Mouse (Mus musculus) right cerebral cortex, adult 18-20 months (tissue): ENCODE results near the gene Dnajb3.
"Not testable (repeated sequence)": the region's sequence is repeated elsewhere in the genome, so short reads cannot be mapped to it uniquely, and the experiment has no call there.

Experiments used
- DNase-seq: peaks from one replicate; pipeline ENCODE4 v3.0.0; 2022; ENCODE audit warnings: mixed read lengths

The Dnajb3 gene

GRCm38 (mm10) chr1:88231803-88232499, 26.4 kb upstream of the Dnajb3 start:
- DNase-seq, result no peak

GRCm38 (mm10) chr1:88230981-88231802, 25.6 kb upstream of the Dnajb3 start:
- DNase-seq, result no peak

GRCm38 (mm10) chr1:88230421-88230820, 24.8 kb upstream of the Dnajb3 start:
- DNase-seq, result no peak

GRCm38 (mm10) chr1:88229986-88230385, 24.4 kb upstream of the Dnajb3 start:
- no peak for DNase-seq

- no peak for DNase-seq
Observed at GRCm38 (mm10) chr1:88229566-88229965, 24.0 kb upstream of the Dnajb3 start.

- no peak for DNase-seq
Observed at GRCm38 (mm10) chr1:88228121-88228520, 22.5 kb upstream of the Dnajb3 start.

GRCm38 (mm10) chr1:88227482-88227881, 21.9 kb upstream of the Dnajb3 start:
- no peak for DNase-seq

GRCm38 (mm10) chr1:88226670-88227379, 21.2 kb upstream of the Dnajb3 start, which contains the start of gene Mroh2a:
TSS of gene Mroh2a (plus strand) at chr1:88226986.
- no peak for DNase-seq

GRCm38 (mm10) chr1:88225741-88226140, 20.2 kb upstream of the Dnajb3 start:
- DNase-seq, result no peak

GRCm38 (mm10) chr1:88225301-88225700, 19.7 kb upstream of the Dnajb3 start:
- DNase-seq, result not testable (repeated sequence)

GRCm38 (mm10) chr1:88224029-88224776, 18.6 kb upstream of the Dnajb3 start:
- no peak for DNase-seq

- DNase-seq, result no peak
Observed at GRCm38 (mm10) chr1:88223591-88223990, 18.0 kb upstream of the Dnajb3 start.

- not testable (repeated sequence) for DNase-seq
Observed at GRCm38 (mm10) chr1:88223011-88223515, 17.5 kb upstream of the Dnajb3 start.

- DNase-seq, result no peak
Observed at GRCm38 (mm10) chr1:88222216-88222615, 16.6 kb upstream of the Dnajb3 start.

GRCm38 (mm10) chr1:88220336-88220735, 14.8 kb upstream of the Dnajb3 start:
- no peak for DNase-seq

- no peak for DNase-seq
Observed at GRCm38 (mm10) chr1:88219054-88219453, 13.5 kb upstream of the Dnajb3 start.

- DNase-seq, result no peak
Observed at GRCm38 (mm10) chr1:88218591-88218990, 13.0 kb upstream of the Dnajb3 start.

GRCm38 (mm10) chr1:88218051-88218450, 12.5 kb upstream of the Dnajb3 start:
- DNase-seq, result no peak

GRCm38 (mm10) chr1:88217576-88217975, 12.0 kb upstream of the Dnajb3 start:
- no peak for DNase-seq

GRCm38 (mm10) chr1:88217144-88217543, 11.6 kb upstream of the Dnajb3 start:
- DNase-seq, result no peak

GRCm38 (mm10) chr1:88216551-88216950, 11.0 kb upstream of the Dnajb3 start:
- DNase-seq, result no peak
